Mouse (Mus musculus) thymus, postnatal 10 days (tissue): ENCODE measurements around the gene Evi5l.

ENCODE experiments used
- DNase-seq, 2 experiments: peaks; one replicate each; pipeline ENCODE4 v3.0.0; 2021; ENCODE audit warnings: low spot score in 2 of 2

The Evi5l gene

GRCm38 (mm10) chr8:4165852-4166751 lies at the start of gene Evi5l:
Gene Evi5l (plus strand): TSS chr8:4166567.
- DNase-seq, result peak; percentile 98 to 99

GRCm38 (mm10) chr8:4133798-4134197 lies 32.6 kb upstream of the Evi5l start, which contains the start of gene Cd209g:
Gene Cd209g (plus strand): TSS chr8:4134098.
- no peak for DNase-seq

- peak; percentile 48 to 79 for DNase-seq
Measured at GRCm38 (mm10) chr8:4139660-4140646, 26.4 kb upstream of the Evi5l start.

- DNase-seq, result peak in 1 of 2 experiments; percentile 40
Measured at GRCm38 (mm10) chr8:4141721-4142120, 24.6 kb upstream of the Evi5l start.

GRCm38 (mm10) chr8:4147272-4147671 lies 19.1 kb upstream of the Evi5l start:
- no peak for DNase-seq

GRCm38 (mm10) chr8:4154878-4155277 lies 11.5 kb upstream of the Evi5l start:
- no peak for DNase-seq

GRCm38 (mm10) chr8:4162786-4163185 lies 3.6 kb upstream of the Evi5l start:
- peak; percentile 62 to 69 for DNase-seq

GRCm38 (mm10) chr8:4165176-4165851 lies 1.1 kb upstream of the Evi5l start:
- peak in 1 of 2 experiments; percentile 21 for DNase-seq

GRCm38 (mm10) chr8:4166881-4167525 lies 636 bp downstream of the Evi5l start:
- DNase-seq, result no peak

- DNase-seq, result no peak
Measured at GRCm38 (mm10) chr8:4167918-4168317, 1.6 kb downstream of the Evi5l start.

- DNase-seq, result no peak
Measured at GRCm38 (mm10) chr8:4172486-4172885, 6.1 kb downstream of the Evi5l start.

GRCm38 (mm10) chr8:4174018-4174417 lies 7.7 kb downstream of the Evi5l start:
- no peak for DNase-seq

GRCm38 (mm10) chr8:4183409-4183808 lies 17.0 kb downstream of the Evi5l start:
- DNase-seq, result no peak

- DNase-seq, result no peak
Measured at GRCm38 (mm10) chr8:4186151-4186550, 19.8 kb downstream of the Evi5l start.

- no peak for DNase-seq
Measured at GRCm38 (mm10) chr8:4188605-4189004, 22.2 kb downstream of the Evi5l start.

GRCm38 (mm10) chr8:4189031-4189722 lies 22.8 kb downstream of the Evi5l start:
- DNase-seq, result no peak

GRCm38 (mm10) chr8:4192305-4192704 lies 25.9 kb downstream of the Evi5l start:
- no peak for DNase-seq

- DNase-seq, result peak; percentile 77 to 90
Measured at GRCm38 (mm10) chr8:4192807-4193587, 26.6 kb downstream of the Evi5l start.

- no peak for DNase-seq
Measured at GRCm38 (mm10) chr8:4193588-4193894, 27.2 kb downstream of the Evi5l start.

GRCm38 (mm10) chr8:4201321-4201720 lies 35.0 kb downstream of the Evi5l start:
- no peak for DNase-seq
